Mouse (Mus musculus) liver, embryonic 14.5 days (tissue): Measurements from ENCODE around the gene Cep78. TPM values are rescaled to one million over a fixed set of nuclear protein-coding genes. Genes with fewer than 3 reads are reported as not detected.
A peak's percentile ranks its signal among the peaks of the same experiment; 100 is the strongest.

Experiments
- ATAC-seq: fragments of 200-750 bp; cut with Nextera tagmentation; 2 replicates; pipeline ENCODE4 v1.8.0; 2017; ENCODE audit warnings: moderate number of reproducible peaks, mild to moderate bottlenecking, moderate library complexity; ENCODE audit not compliant: insufficient read depth
- DNase-seq, 3 experiments: peaks; one replicate each; pipeline ENCODE4 v3.0.0-alpha.2; 2012 to 2013; ENCODE audit warnings: low read depth in 3 of 3, low spot score in 3 of 3
- H3K27ac ChIP-seq: fragments of 300-500 bp; sonication (generic); 2 replicates; pipeline ENCODE4 v1.5.1; 2014; ENCODE audit warnings: moderate library complexity, mild to moderate bottlenecking, control low read depth, inconsistent platforms
- H3K27me3 ChIP-seq: fragments of 300-500 bp; sonication (generic); 2 replicates; pipeline ENCODE4 v1.6.1; 2014; ENCODE audit warnings: mild to moderate bottlenecking, low read length, moderate library complexity; ENCODE audit not compliant: control insufficient read depth, insufficient read depth
- H3K36me3 ChIP-seq: fragments of 300-500 bp; sonication (generic); replicated peaks from 2 replicates; pipeline ENCODE4 v1.6.1; 2014; ENCODE audit warnings: low read depth; ENCODE audit not compliant: control insufficient read depth, insufficient read depth
- H3K4me1 ChIP-seq, 2 experiments: fragments of 200-500 bp in 1 of 2; fragments of 300-500 bp in 1 of 2; sonication (generic) in 1 of 2; replicated peaks; 2 replicates each; pipeline ENCODE4 v1.6.1; 2012 to 2014; ENCODE audit warnings: antibody characterized with exemption in 1 of 2, inconsistent platforms in 1 of 2, low read length in 1 of 2; ENCODE audit not compliant: control insufficient read depth in 2 of 2, insufficient read depth in 2 of 2
- H3K4me2 ChIP-seq: fragments of 300-500 bp; sonication (generic); 2 replicates; pipeline ENCODE4 v1.6.1; 2014; ENCODE audit warnings: low read depth, mild to moderate bottlenecking, control low read depth, moderate library complexity
- H3K4me3 ChIP-seq, 2 experiments: fragments of 200-500 bp in 1 of 2; fragments of 300-500 bp in 1 of 2; sonication (generic) in 1 of 2; 2 replicates each; pipeline ENCODE4 v1.5.1; 2012 to 2014; ENCODE audit warnings: low read depth in 2 of 2, low read length in 2 of 2, mild to moderate bottlenecking in 2 of 2, control low read depth in 1 of 2, inconsistent platforms in 1 of 2, moderate library complexity in 1 of 2; ENCODE audit not compliant: insufficient read depth in 1 of 2
- H3K9ac ChIP-seq: fragments of 300-500 bp; sonication (generic); replicated peaks from 2 replicates; pipeline ENCODE4 v1.6.1; 2014; ENCODE audit warnings: mild to moderate bottlenecking, control low read depth, moderate library complexity
- H3K9me3 ChIP-seq: fragments of 300-500 bp; sonication (generic); 2 replicates; pipeline ENCODE4 v1.6.1; 2016; ENCODE audit warnings: low read length, mixed read lengths; ENCODE audit not compliant: control insufficient read depth
- CTCF ChIP-seq: IDR thresholded peaks from 2 replicates; pipeline ENCODE4 v1.5.1; 2016; ENCODE audit warnings: antibody characterized with exemption, low read depth, control low read depth
- EP300 ChIP-seq: IDR thresholded peaks from 2 replicates; pipeline ENCODE4 v1.6.1; 2016; ENCODE audit warnings: antibody characterized with exemption, low read depth
- WGBS: fragments of 180-500 bp; shearing (Covaris S2); extraction: QIAGEN DNeasy Blood & Tissue Kit; methylation state at CpG from one replicate; pipeline ENCODE4 v1.1.7; 2014; ENCODE audit not compliant: insufficient replicate concordance; 5-methylcytosine and 5-hydroxymethylcytosine counted together
- polyA plus RNA-seq, 2 experiments: library from polyadenylated mRNA; depleted of rRNA in 1 of 2; stranded (reverse) in 1 of 2; unstranded in 1 of 2; fragments of >200 nt; fragmentation: Nextera tagmentation in 1 of 2; extraction: Ambion mirVana in 1 of 2; gene quantifications; 2 replicates each; pipeline versions ENCODE4 v1.2.1 to v1.2.3; 2012 to 2014

The Cep78 gene
- polyA plus RNA-seq, 2 experiments, result 5.1 to 8.7 TPM

DNA sequence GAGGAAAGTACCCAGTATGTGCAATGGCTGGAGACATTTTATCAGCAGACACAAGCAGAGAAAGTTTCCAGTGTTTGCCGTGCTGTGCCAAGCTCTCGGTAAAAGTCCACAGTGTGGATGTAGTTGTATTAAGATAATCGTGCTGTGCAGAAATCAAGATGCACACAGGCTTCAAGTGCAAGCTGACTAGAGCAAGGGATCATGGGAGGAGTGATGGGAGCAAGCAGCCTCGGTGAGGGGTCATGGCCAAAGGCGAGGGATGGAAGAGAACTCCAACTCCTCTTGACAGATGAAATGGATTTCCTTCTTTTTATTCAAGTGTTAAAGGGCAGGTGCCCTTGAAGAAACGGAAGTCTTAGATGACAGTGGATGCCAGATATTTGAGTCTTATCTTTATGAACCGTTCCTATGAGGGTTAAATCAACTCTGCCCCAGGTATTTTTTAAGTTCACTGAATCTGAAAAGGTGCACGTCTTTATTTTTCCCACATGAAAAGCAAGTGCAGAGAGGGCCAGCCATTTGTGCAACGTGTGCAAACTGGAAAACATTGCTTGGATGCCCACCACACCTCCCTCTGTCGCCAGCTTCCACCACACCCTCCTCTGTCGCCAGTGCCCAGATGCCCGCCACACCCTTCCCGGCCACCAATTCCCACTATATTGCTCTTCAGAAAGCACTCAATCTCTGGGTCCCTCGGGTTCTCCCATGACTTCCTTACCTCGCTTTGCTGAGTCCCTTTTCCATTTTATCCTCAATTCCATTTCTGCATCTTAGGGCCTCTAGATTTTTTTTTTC, 43.3 kb upstream of the Cep78 start:
- no peak for ATAC-seq
- no peaks in the 10 kb centered on the region for H3K36me3 ChIP-seq
- DNase-seq, result no peak
- TF ChIP-seq EP300 (no peak), CTCF (no peak)
- H3K9me3 ChIP-seq, result no peaks in the 10 kb centered on the region
- no peak overlapping the region for H3K4me2 ChIP-seq
- no peak overlapping the region for H3K9ac ChIP-seq
- WGBS, result 60% methylated on average over 15 of the region's 15 CpGs
- no peaks in the 10 kb centered on the region for H3K27me3 ChIP-seq
- H3K4me1 ChIP-seq, result peaks cover 0 to 2% of the 10 kb centered on the region in 2 experiments; a peak in 1 of 4 replicates
- no peak overlapping the region for H3K4me3 ChIP-seq
- no peak overlapping the region for H3K27ac ChIP-seq

GRCm38 (mm10) chr19:16026276-16026675, 41.5 kb upstream of the Cep78 start:
- Histone ChIP-seq H3K36me3 (no peaks in the 10 kb centered on the region), H3K4me1 (peaks cover 0 to 2% of the 10 kb centered on the region in 2 experiments; a peak in 1 of 4 replicates), H3K9me3 (no peaks in the 10 kb centered on the region), H3K27me3 (no peaks in the 10 kb centered on the region), H3K27ac (no peak overlapping the region), H3K4me3 (no peak overlapping the region), H3K4me2 (no peak overlapping the region), H3K9ac (no peak overlapping the region)
- DNase-seq (no peak), ATAC-seq (no peak)
- 81% methylated on average over 5 of the region's 5 CpGs for WGBS
- TF ChIP-seq EP300, result no peak

GRCm38 (mm10) chr19:16022178-16022577, 37.4 kb upstream of the Cep78 start:
- Histone ChIP-seq H3K4me2 (no peak overlapping the region), H3K4me1 (no peaks in the 10 kb centered on the region), H3K4me3 (no peak overlapping the region), H3K27me3 (no peaks in the 10 kb centered on the region), H3K27ac (no peak overlapping the region), H3K9me3 (no peaks in the 10 kb centered on the region), H3K36me3 (no peaks in the 10 kb centered on the region), H3K9ac (no peak overlapping the region)
- DNase-seq (no peak), ATAC-seq (no peak)
- 58% methylated on average over 10 of the region's 10 CpGs for WGBS
- TF ChIP-seq EP300 (no peak), CTCF (no peak)

DNA sequence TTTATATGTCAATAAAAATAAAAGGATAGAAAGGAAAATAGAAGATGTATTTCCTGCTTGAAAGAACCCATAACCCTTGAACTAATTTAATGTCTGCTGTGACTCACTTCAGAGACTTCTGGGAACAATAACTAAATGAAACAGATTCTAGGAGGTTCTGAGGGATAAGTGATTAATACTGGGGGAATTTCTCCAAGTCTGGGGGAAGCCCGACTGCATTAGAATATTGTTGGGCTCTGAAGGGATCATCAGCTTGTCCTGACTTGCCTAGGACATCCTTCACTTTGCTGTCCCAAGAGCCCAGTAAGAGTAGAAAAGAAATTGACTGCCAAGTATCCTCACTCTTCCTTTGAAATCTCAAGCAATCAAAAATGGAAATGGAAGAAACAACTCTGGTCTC, 31.4 kb upstream of the Cep78 start:
- Histone ChIP-seq H3K4me2 (no peak overlapping the region), H3K27ac (no peak overlapping the region), H3K27me3 (no peaks in the 10 kb centered on the region), H3K9ac (no peak overlapping the region), H3K4me1 (no peaks in the 10 kb centered on the region), H3K36me3 (no peaks in the 10 kb centered on the region), H3K4me3 (no peak overlapping the region), H3K9me3 (no peaks in the 10 kb centered on the region)
- TF ChIP-seq EP300 (no peak), CTCF (no peak)
- no peak for DNase-seq
- WGBS, result 59% methylated on average over 1 of the region's 1 CpGs
- no peak for ATAC-seq

DNA sequence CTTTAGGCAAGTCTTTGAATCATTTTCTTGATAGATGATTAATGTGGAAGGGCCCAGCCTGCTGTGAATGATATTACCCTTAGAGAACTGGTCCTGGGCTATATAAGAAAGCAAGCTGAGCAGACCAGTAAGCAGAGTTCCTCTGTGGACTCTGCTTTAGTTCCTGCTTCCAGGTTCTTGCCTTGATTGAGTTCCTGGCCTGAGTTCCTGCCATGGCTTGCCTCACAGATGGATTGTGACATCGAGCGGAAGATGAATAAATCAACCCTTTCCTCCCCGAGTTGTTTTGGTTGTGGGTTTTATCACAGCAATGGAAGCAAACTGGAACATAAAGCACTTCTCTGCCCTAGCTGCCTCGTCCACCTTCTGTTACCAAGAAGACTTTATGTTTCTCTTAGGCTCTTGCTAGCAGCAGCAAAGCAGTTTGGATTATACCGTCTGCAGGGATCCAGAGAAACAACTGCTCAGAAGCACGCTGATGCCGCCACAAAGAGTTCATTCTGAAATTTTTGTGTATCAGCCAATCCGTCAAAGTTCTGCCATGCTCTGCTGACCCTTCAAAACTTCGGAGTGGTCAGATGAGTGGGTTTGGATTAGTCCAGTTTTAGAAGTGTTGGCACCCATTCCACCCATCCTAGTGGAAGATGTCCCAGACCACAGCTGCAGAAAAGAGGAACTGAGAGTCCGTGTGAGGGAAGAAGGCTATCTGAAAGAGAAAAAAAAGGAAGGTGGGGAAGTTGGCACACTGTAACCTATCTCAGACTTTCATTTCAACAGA, 30.6 kb upstream of the Cep78 start:
- no peaks in the 10 kb centered on the region for H3K27me3 ChIP-seq
- no peaks in the 10 kb centered on the region for H3K4me1 ChIP-seq
- H3K36me3 ChIP-seq, result no peaks in the 10 kb centered on the region
- no peak for ATAC-seq
- WGBS, result 33% methylated on average over 10 of the region's 10 CpGs
- no peak for TF ChIP-seq CTCF
- TF ChIP-seq EP300, result no peak
- DNase-seq, result peak in 2 of 3 experiments; percentile 11 to 16
- no peak overlapping the region for H3K27ac ChIP-seq
- H3K9ac ChIP-seq, result no peak overlapping the region
- no peaks in the 10 kb centered on the region for H3K9me3 ChIP-seq
- no peak overlapping the region for H3K4me3 ChIP-seq
- no peak overlapping the region; the same call in 1 of the 2 replicates for H3K4me2 ChIP-seq
